Mouse (Mus musculus) heart, adult 11 months (tissue): ENCODE data around the gene Susd6.

Experiments used
- DNase-seq: peaks from one replicate; pipeline ENCODE4 v3.0.0; 2022

Gene Susd6

GRCm38 (mm10) chr12:80814529-80814928, 24.2 kb downstream of the Susd6 start:
- no peak for DNase-seq

GRCm38 (mm10) chr12:80815298-80815697, 25.0 kb downstream of the Susd6 start:
- no peak for DNase-seq

GRCm38 (mm10) chr12:80815893-80816292, 25.6 kb downstream of the Susd6 start:
- DNase-seq: no peak

- no peak for DNase-seq
Observed at GRCm38 (mm10) chr12:80816380-80817086, 26.2 kb downstream of the Susd6 start.

- DNase-seq: no peak
Observed at GRCm38 (mm10) chr12:80817697-80818235, 27.5 kb downstream of the Susd6 start.

GRCm38 (mm10) chr12:80819020-80819419, 28.7 kb downstream of the Susd6 start:
- DNase-seq: peak; percentile 62

GRCm38 (mm10) chr12:80821312-80822007, 31.1 kb downstream of the Susd6 start:
- DNase-seq: peak; percentile 96

- DNase-seq: no peak
Observed at GRCm38 (mm10) chr12:80822533-80822932, 32.2 kb downstream of the Susd6 start.

- DNase-seq: peak; percentile 63
Observed at GRCm38 (mm10) chr12:80824202-80824601, 33.9 kb downstream of the Susd6 start.

- DNase-seq: no peak
Observed at GRCm38 (mm10) chr12:80826423-80826822, 36.1 kb downstream of the Susd6 start.

GRCm38 (mm10) chr12:80827464-80828015, 37.2 kb downstream of the Susd6 start:
- peak; percentile 97 for DNase-seq

- DNase-seq: peak; percentile 51
Observed at GRCm38 (mm10) chr12:80828020-80828419, 37.7 kb downstream of the Susd6 start.

GRCm38 (mm10) chr12:80828951-80829350, 38.6 kb downstream of the Susd6 start:
- DNase-seq: peak; percentile 89

GRCm38 (mm10) chr12:80830211-80830610, 39.9 kb downstream of the Susd6 start:
- DNase-seq: peak; percentile 83

GRCm38 (mm10) chr12:80830820-80831219, 40.5 kb downstream of the Susd6 start:
- peak; percentile 96 for DNase-seq

- DNase-seq: no peak
Observed at GRCm38 (mm10) chr12:80832313-80832712, 42.0 kb downstream of the Susd6 start.

- peak; percentile 98 for DNase-seq
Observed at GRCm38 (mm10) chr12:80833541-80833940, 43.2 kb downstream of the Susd6 start.

GRCm38 (mm10) chr12:80834156-80834900, 44.0 kb downstream of the Susd6 start:
- DNase-seq: peak; percentile 87

- DNase-seq: peak; percentile 92
Observed at GRCm38 (mm10) chr12:80834901-80835570, 44.7 kb downstream of the Susd6 start.

- DNase-seq: peak; percentile 80
Observed at GRCm38 (mm10) chr12:80837614-80838013, 47.3 kb downstream of the Susd6 start.

GRCm38 (mm10) chr12:80838271-80838670, 48.0 kb downstream of the Susd6 start:
- peak; percentile 60 for DNase-seq

GRCm38 (mm10) chr12:80838787-80839186, 48.5 kb downstream of the Susd6 start:
- DNase-seq: peak; percentile 57
